Mouse (Mus musculus) embryonic facial prominence, embryonic 11.5 days (tissue): Measurements from ENCODE around the gene Hacd1. TPM values are rescaled to one million over a fixed set of nuclear protein-coding genes. Genes with fewer than 3 reads are reported as not detected.

Experiments used
- ATAC-seq: fragments of 200-750 bp; cut with Nextera tagmentation; replicated peaks from 2 replicates; pipeline ENCODE4 v1.8.0; 2017; ENCODE audit warnings: low read depth; ENCODE audit not compliant: insufficient number of reproducible peaks, low FRiP score, low TSS enrichment
- DNase-seq: peaks from one replicate; pipeline ENCODE4 v3.0.0-alpha.2; 2015; ENCODE audit warnings: low spot score
- H3K27ac ChIP-seq: fragments of 300-500 bp; sonication (generic); replicated peaks from 2 replicates; pipeline ENCODE4 v1.5.1; 2014; ENCODE audit warnings: mild to moderate bottlenecking, low read depth, low read length, control low read depth
- H3K27me3 ChIP-seq: fragments of 300-500 bp; sonication (generic); 2 replicates; pipeline ENCODE4 v1.6.1; 2014; ENCODE audit warnings: mild to moderate bottlenecking, low read length, moderate library complexity, mixed read lengths; ENCODE audit not compliant: control insufficient read depth, insufficient read depth
- H3K36me3 ChIP-seq: fragments of 300-500 bp; sonication (generic); replicated peaks from 2 replicates; pipeline ENCODE4 v1.6.1; 2014; ENCODE audit warnings: low read depth, mild to moderate bottlenecking, low read length, moderate library complexity, mixed read lengths; ENCODE audit not compliant: control insufficient read depth, insufficient read depth
- H3K4me1 ChIP-seq: fragments of 300-500 bp; sonication (generic); 2 replicates; pipeline ENCODE4 v1.6.1; 2014; ENCODE audit warnings: low read length, mixed read lengths; ENCODE audit not compliant: control insufficient read depth, insufficient read depth
- H3K4me2 ChIP-seq: fragments of 300-500 bp; sonication (generic); 2 replicates; pipeline ENCODE4 v1.6.1; 2014; ENCODE audit warnings: low read depth, mild to moderate bottlenecking, control low read depth, low read length, moderate library complexity
- H3K4me3 ChIP-seq: fragments of 300-500 bp; sonication (generic); 2 replicates; pipeline ENCODE4 v1.5.1; 2014; ENCODE audit warnings: low read depth, low read length, control low read depth
- H3K9ac ChIP-seq: fragments of 300-500 bp; sonication (generic); replicated peaks from 2 replicates; pipeline ENCODE4 v1.6.1; 2014; ENCODE audit warnings: mild to moderate bottlenecking, control low read depth, low read length
- H3K9me3 ChIP-seq: fragments of 300-500 bp; sonication (generic); replicated peaks from 2 replicates; pipeline ENCODE4 v1.6.1; 2016; ENCODE audit warnings: mild to moderate bottlenecking, low read length, inconsistent platforms, mixed read lengths; ENCODE audit not compliant: control insufficient read depth
- WGBS: fragments of 180-500 bp; shearing (Covaris S2); extraction: QIAGEN DNeasy Blood & Tissue Kit; methylation state at CpG from one replicate; pipeline ENCODE4 v1.1.7; 2014; 5-methylcytosine and 5-hydroxymethylcytosine counted together
- polyA plus RNA-seq: library from polyadenylated mRNA; unstranded; fragments of >200 nt; fragmentation: Nextera tagmentation; extraction: Ambion mirVana; gene quantifications from 2 replicates; pipeline ENCODE4 v1.2.1, GENCODE M21; 2014

Hacd1 gene
- polyA plus RNA-seq, 1 experiment from 2014 or later: 45.4 TPM

GRCm38 (mm10) chr2:14048808-14049207, 7.1 kb downstream of the Hacd1 start:
- H3K9ac ChIP-seq: no peak overlapping the region
- H3K36me3 ChIP-seq: no peaks in the 10 kb centered on the region
- 55% methylated on average over 5 of the region's 5 CpGs for WGBS
- no peak overlapping the region for H3K4me3 ChIP-seq
- ATAC-seq (no peak), DNase-seq (no peak)
- H3K27ac ChIP-seq: no peak overlapping the region
- no peaks in the 10 kb centered on the region for H3K9me3 ChIP-seq
- no peaks in the 10 kb centered on the region for H3K27me3 ChIP-seq
- H3K4me1 ChIP-seq: no peaks in the 10 kb centered on the region
- H3K4me2 ChIP-seq: no peak overlapping the region

- no peak overlapping the region for H3K27ac ChIP-seq
- H3K9me3 ChIP-seq: no peaks in the 10 kb centered on the region
- no peak overlapping the region for H3K9ac ChIP-seq
- ATAC-seq: no peak
- no peak overlapping the region for H3K4me2 ChIP-seq
- no peaks in the 10 kb centered on the region for H3K27me3 ChIP-seq
- no peak overlapping the region for H3K4me3 ChIP-seq
- H3K4me1 ChIP-seq: no peaks in the 10 kb centered on the region
- DNase-seq: peak; percentile 80
- H3K36me3 ChIP-seq: no peaks in the 10 kb centered on the region
Measured at GRCm38 (mm10) chr2:14048381-14048780, 7.6 kb downstream of the Hacd1 start.

- Histone ChIP-seq H3K4me1 (no peaks in the 10 kb centered on the region), H3K9me3 (no peaks in the 10 kb centered on the region), H3K4me2 (no peak overlapping the region), H3K27ac (no peak overlapping the region), H3K4me3 (no peak overlapping the region), H3K27me3 (no peaks in the 10 kb centered on the region), H3K36me3 (no peaks in the 10 kb centered on the region), H3K9ac (no peak overlapping the region)
- WGBS: 35% methylated on average over 9 of the region's 9 CpGs
- no peak for ATAC-seq
- no peak for DNase-seq
Measured at GRCm38 (mm10) chr2:14043577-14044170, 12.3 kb downstream of the Hacd1 start.

GRCm38 (mm10) chr2:14043011-14043410, 12.9 kb downstream of the Hacd1 start:
- 73% methylated on average over 3 of the region's 3 CpGs for WGBS
- no peak overlapping the region for H3K4me3 ChIP-seq
- no peaks in the 10 kb centered on the region for H3K27me3 ChIP-seq
- no peaks in the 10 kb centered on the region for H3K36me3 ChIP-seq
- DNase-seq (no peak), ATAC-seq (no peak)
- no peaks in the 10 kb centered on the region for H3K4me1 ChIP-seq
- no peak overlapping the region for H3K27ac ChIP-seq
- no peaks in the 10 kb centered on the region for H3K9me3 ChIP-seq
- no peak overlapping the region for H3K4me2 ChIP-seq
- no peak overlapping the region for H3K9ac ChIP-seq

GRCm38 (mm10) chr2:14041249-14041648, 14.7 kb downstream of the Hacd1 start:
- 90% methylated on average over 2 of the region's 2 CpGs for WGBS
- no peaks in the 10 kb centered on the region for H3K36me3 ChIP-seq
- no peaks in the 10 kb centered on the region for H3K4me1 ChIP-seq
- no peak overlapping the region for H3K9ac ChIP-seq
- H3K4me2 ChIP-seq: no peak overlapping the region
- ATAC-seq (no peak), DNase-seq (no peak)
- H3K27ac ChIP-seq: no peak overlapping the region
- H3K4me3 ChIP-seq: no peak overlapping the region
- H3K27me3 ChIP-seq: no peaks in the 10 kb centered on the region
- H3K9me3 ChIP-seq: no peaks in the 10 kb centered on the region

GRCm38 (mm10) chr2:14019228-14019627, 36.7 kb downstream of the Hacd1 start:
- Histone ChIP-seq H3K27ac (no peak overlapping the region), H3K27me3 (no peaks in the 10 kb centered on the region), H3K4me2 (no peak overlapping the region), H3K4me1 (no peaks in the 10 kb centered on the region), H3K36me3 (no peaks in the 10 kb centered on the region), H3K9ac (no peak overlapping the region), H3K9me3 (no peaks in the 10 kb centered on the region), H3K4me3 (no peak overlapping the region)
- WGBS: 92% methylated on average over 1 of the region's 1 CpGs
- DNase-seq (no peak), ATAC-seq (no peak)

GRCm38 (mm10) chr2:14005121-14005520, 50.8 kb downstream of the Hacd1 start:
- H3K4me1 ChIP-seq: no peaks in the 10 kb centered on the region
- no peak for ATAC-seq
- no peaks in the 10 kb centered on the region for H3K9me3 ChIP-seq
- no peak overlapping the region for H3K4me3 ChIP-seq
- WGBS: 96% methylated on average over 1 of the region's 1 CpGs
- H3K4me2 ChIP-seq: no peak overlapping the region
- H3K36me3 ChIP-seq: no peaks in the 10 kb centered on the region
- no peak overlapping the region for H3K9ac ChIP-seq
- no peaks in the 10 kb centered on the region for H3K27me3 ChIP-seq
- no peak for DNase-seq
- no peak overlapping the region for H3K27ac ChIP-seq

GRCm38 (mm10) chr2:13960136-13960535, 95.8 kb downstream of the Hacd1 start:
- DNase-seq: no peak
- Histone ChIP-seq H3K27me3 (no peaks in the 10 kb centered on the region), H3K9me3 (no peaks in the 10 kb centered on the region), H3K4me1 (no peaks in the 10 kb centered on the region), H3K27ac (no peak overlapping the region), H3K4me3 (no peak overlapping the region), H3K4me2 (no peak overlapping the region), H3K36me3 (no peaks in the 10 kb centered on the region), H3K9ac (no peak overlapping the region)
- ATAC-seq: no peak
- WGBS: 76% methylated on average over 1 of the region's 1 CpGs
